Mouse (Mus musculus): ENCODE measurements at regions not wholly inside any gene's neighbourhood (a gene's known extent, or its start where the extent isn't known, plus 50 kb on each side); places are given as distances from the start of the nearest gene placed in this dataset.

- no peak overlapping the region for H3K27ac ChIP-seq
- no peak overlapping the region for H3K9ac ChIP-seq (replicated peaks)
- H3K27me3 ChIP-seq: no peaks in the 10 kb centered on the region
- no peaks in the 10 kb centered on the region for H3K9me3 ChIP-seq
- H3K4me2 ChIP-seq (replicated peaks): no peak overlapping the region
- H3K4me1 ChIP-seq (replicated peaks): peaks cover 8% of the 10 kb centered on the region; the same call in 1 of the 2 replicates
- no peaks in the 10 kb centered on the region for H3K36me3 ChIP-seq
- 81% methylated on average over 4 of the region's 4 CpGs for WGBS
- no peak overlapping the region for H3K4me3 ChIP-seq (replicated peaks)
- ATAC-seq: no peak
These were observed 424.5 kb downstream of the Cbln4 start for GRCm38 (mm10) chr2:171618771-171619170.

GRCm38 (mm10) chr2:171618333-171618732 lies 424.9 kb downstream of the Cbln4 start:
- Histone ChIP-seq H3K36me3 (no peaks in the 10 kb centered on the region), H3K27ac (no peak overlapping the region), H3K4me2 (replicated peaks) (no peak overlapping the region), H3K4me1 (replicated peaks) (peaks cover 8% of the 10 kb centered on the region; the same call in 1 of the 2 replicates), H3K9me3 (no peaks in the 10 kb centered on the region), H3K4me3 (replicated peaks) (no peak overlapping the region), H3K9ac (replicated peaks) (no peak overlapping the region), H3K27me3 (no peaks in the 10 kb centered on the region)
- 84% methylated on average over 9 of the region's 9 CpGs for WGBS
- no peak for ATAC-seq

- Histone ChIP-seq H3K4me3 (replicated peaks) (no peak overlapping the region), H3K4me1 (replicated peaks) (no peaks in the 10 kb centered on the region), H3K36me3 (no peaks in the 10 kb centered on the region), H3K27ac (no peak overlapping the region), H3K4me2 (replicated peaks) (no peak overlapping the region), H3K9me3 (no peaks in the 10 kb centered on the region), H3K27me3 (no peaks in the 10 kb centered on the region), H3K9ac (replicated peaks) (no peak overlapping the region)
- WGBS: 69% methylated on average over 2 of the region's 2 CpGs
- ATAC-seq: no peak
These were observed 427.8 kb downstream of the Cbln4 start for GRCm38 (mm10) chr2:171615462-171615861.

GRCm38 (mm10) chr2:171605064-171605463 lies 438.2 kb downstream of the Cbln4 start:
- Histone ChIP-seq H3K4me3 (replicated peaks) (no peak overlapping the region), H3K9me3 (no peaks in the 10 kb centered on the region; the same call in 1 of the 2 replicates), H3K9ac (replicated peaks) (no peak overlapping the region), H3K27ac (no peak overlapping the region), H3K4me2 (replicated peaks) (no peak overlapping the region), H3K36me3 (no peaks in the 10 kb centered on the region), H3K4me1 (replicated peaks) (no peaks in the 10 kb centered on the region), H3K27me3 (no peaks in the 10 kb centered on the region)
- WGBS: 82% methylated on average over 5 of the region's 5 CpGs
- ATAC-seq: no peak

- Histone ChIP-seq H3K9me3 (no peaks in the 10 kb centered on the region), H3K27me3 (no peaks in the 10 kb centered on the region; the same call in 1 of the 2 replicates), H3K4me2 (replicated peaks) (no peak overlapping the region), H3K4me1 (replicated peaks) (peaks cover 22% of the 10 kb centered on the region), H3K36me3 (no peaks in the 10 kb centered on the region), H3K9ac (replicated peaks) (no peak overlapping the region), H3K27ac (no peak overlapping the region), H3K4me3 (replicated peaks) (no peak overlapping the region)
- no peak for ATAC-seq
- WGBS: 80% methylated on average over 5 of the region's 5 CpGs
These were observed 448.0 kb downstream of the Cbln4 start for GRCm38 (mm10) chr2:171595240-171595639.

GRCm38 (mm10) chr2:171593884-171594283 lies 449.4 kb downstream of the Cbln4 start:
- H3K9me3 ChIP-seq: no peaks in the 10 kb centered on the region
- H3K4me1 ChIP-seq (replicated peaks): peaks cover 24% of the 10 kb centered on the region
- H3K9ac ChIP-seq (replicated peaks): no peak overlapping the region
- H3K27me3 ChIP-seq: no peaks in the 10 kb centered on the region; the same call in 1 of the 2 replicates
- no peak overlapping the region for H3K4me3 ChIP-seq (replicated peaks)
- no peak for ATAC-seq
- H3K36me3 ChIP-seq: no peaks in the 10 kb centered on the region
- WGBS: 21% methylated on average over 3 of the region's 3 CpGs
- H3K27ac ChIP-seq: no peak overlapping the region
- H3K4me2 ChIP-seq (replicated peaks): no peak overlapping the region

- no peak overlapping the region for H3K4me2 ChIP-seq (replicated peaks)
These were observed 451.0 kb downstream of the Cbln4 start for GRCm38 (mm10) chr2:171592315-171592714.

GRCm38 (mm10) chr2:171588158-171588557 lies 455.1 kb downstream of the Cbln4 start:
- H3K27ac ChIP-seq: peak overlapping the region; percentile 74
- no peak overlapping the region for H3K9ac ChIP-seq (replicated peaks)
- H3K4me1 ChIP-seq (replicated peaks): peaks cover 30% of the 10 kb centered on the region
- H3K4me2 ChIP-seq (replicated peaks): peak overlapping the region; percentile 39
- H3K4me3 ChIP-seq (replicated peaks): no peak overlapping the region
- ATAC-seq: peak; percentile 79
- no peaks in the 10 kb centered on the region for H3K9me3 ChIP-seq
- no peaks in the 10 kb centered on the region for H3K36me3 ChIP-seq
- H3K27me3 ChIP-seq: no peaks in the 10 kb centered on the region
- WGBS: 15% methylated on average over 4 of the region's 4 CpGs

More at GRCm38 (mm10) chr2:171592315-171592714, 451.0 kb downstream of the Cbln4 start:
- 83% methylated on average over 6 of the region's 6 CpGs for WGBS
- Histone ChIP-seq H3K9me3 (no peaks in the 10 kb centered on the region), H3K27ac (no peak overlapping the region), H3K36me3 (no peaks in the 10 kb centered on the region), H3K4me3 (replicated peaks) (no peak overlapping the region), H3K4me1 (replicated peaks) (peaks cover 39% of the 10 kb centered on the region), H3K27me3 (no peaks in the 10 kb centered on the region; the same call in 1 of the 2 replicates), H3K9ac (replicated peaks) (no peak overlapping the region)
- ATAC-seq: no peak

- no peaks in the 10 kb centered on the region for H3K9me3 ChIP-seq
- H3K4me3 ChIP-seq (replicated peaks): no peak overlapping the region
- H3K9ac ChIP-seq (replicated peaks): no peak overlapping the region
- no peaks in the 10 kb centered on the region for H3K36me3 ChIP-seq
- no peaks in the 10 kb centered on the region for H3K27me3 ChIP-seq
- 13% methylated on average over 9 of the region's 9 CpGs for WGBS
- H3K4me1 ChIP-seq (replicated peaks): peaks cover 28% of the 10 kb centered on the region
- peak overlapping the region; percentile 74 for H3K27ac ChIP-seq
- H3K4me2 ChIP-seq (replicated peaks): peak overlapping the region; percentile 39
- ATAC-seq: peak; percentile 93
These were observed 455.6 kb downstream of the Cbln4 start for GRCm38 (mm10) chr2:171587635-171588034.

GRCm38 (mm10) chr2:171586853-171587220 lies 456.4 kb downstream of the Cbln4 start:
- no peaks in the 10 kb centered on the region for H3K27me3 ChIP-seq
- no peak overlapping the region for H3K4me3 ChIP-seq (replicated peaks)
- 0 out of 2 replicates have a peak, but pooled peaks have one; percentile 44 for ATAC-seq
- H3K4me2 ChIP-seq (replicated peaks): no peak overlapping the region
- H3K9ac ChIP-seq (replicated peaks): no peak overlapping the region
- WGBS: 96% methylated on average over 4 of the region's 4 CpGs
- H3K4me1 ChIP-seq (replicated peaks): peaks cover 24% of the 10 kb centered on the region
- H3K36me3 ChIP-seq: no peaks in the 10 kb centered on the region
- H3K9me3 ChIP-seq: no peaks in the 10 kb centered on the region
- 0 out of 2 replicates have a peak overlapping the region, but pooled peaks have one; percentile 74 for H3K27ac ChIP-seq

GRCm38 (mm10) chr2:171586217-171586852 lies 456.9 kb downstream of the Cbln4 start:
- 87% methylated on average over 6 of the region's 6 CpGs for WGBS
- ATAC-seq: no peak

GRCm38 (mm10) chr2:171574360-171574759 lies 468.9 kb downstream of the Cbln4 start:
- WGBS: 22% methylated on average over 3 of the region's 3 CpGs
- H3K27me3 ChIP-seq: no peaks in the 10 kb centered on the region
- H3K9me3 ChIP-seq: peaks cover 4% of the 10 kb centered on the region; the same call in 1 of the 2 replicates
- no peak overlapping the region for H3K4me2 ChIP-seq (replicated peaks)
- H3K27ac ChIP-seq: no peak overlapping the region
- H3K4me3 ChIP-seq (replicated peaks): no peak overlapping the region
- ATAC-seq: no peak
- no peaks in the 10 kb centered on the region for H3K36me3 ChIP-seq
- H3K9ac ChIP-seq (replicated peaks): no peak overlapping the region
- H3K4me1 ChIP-seq (replicated peaks): no peaks in the 10 kb centered on the region

More at GRCm38 (mm10) chr2:171586217-171586852, 456.9 kb downstream of the Cbln4 start:
- Histone ChIP-seq H3K4me1 (replicated peaks) (peaks cover 24% of the 10 kb centered on the region), H3K27me3 (no peaks in the 10 kb centered on the region), H3K4me3 (replicated peaks) (no peak overlapping the region), H3K4me2 (replicated peaks) (no peak overlapping the region), H3K9ac (replicated peaks) (no peak overlapping the region), H3K9me3 (no peaks in the 10 kb centered on the region), H3K27ac (no peak overlapping the region), H3K36me3 (no peaks in the 10 kb centered on the region)
